Comparison of ENCODE assay signal across 8 mouse cellular contexts in the genomic region with DNA sequence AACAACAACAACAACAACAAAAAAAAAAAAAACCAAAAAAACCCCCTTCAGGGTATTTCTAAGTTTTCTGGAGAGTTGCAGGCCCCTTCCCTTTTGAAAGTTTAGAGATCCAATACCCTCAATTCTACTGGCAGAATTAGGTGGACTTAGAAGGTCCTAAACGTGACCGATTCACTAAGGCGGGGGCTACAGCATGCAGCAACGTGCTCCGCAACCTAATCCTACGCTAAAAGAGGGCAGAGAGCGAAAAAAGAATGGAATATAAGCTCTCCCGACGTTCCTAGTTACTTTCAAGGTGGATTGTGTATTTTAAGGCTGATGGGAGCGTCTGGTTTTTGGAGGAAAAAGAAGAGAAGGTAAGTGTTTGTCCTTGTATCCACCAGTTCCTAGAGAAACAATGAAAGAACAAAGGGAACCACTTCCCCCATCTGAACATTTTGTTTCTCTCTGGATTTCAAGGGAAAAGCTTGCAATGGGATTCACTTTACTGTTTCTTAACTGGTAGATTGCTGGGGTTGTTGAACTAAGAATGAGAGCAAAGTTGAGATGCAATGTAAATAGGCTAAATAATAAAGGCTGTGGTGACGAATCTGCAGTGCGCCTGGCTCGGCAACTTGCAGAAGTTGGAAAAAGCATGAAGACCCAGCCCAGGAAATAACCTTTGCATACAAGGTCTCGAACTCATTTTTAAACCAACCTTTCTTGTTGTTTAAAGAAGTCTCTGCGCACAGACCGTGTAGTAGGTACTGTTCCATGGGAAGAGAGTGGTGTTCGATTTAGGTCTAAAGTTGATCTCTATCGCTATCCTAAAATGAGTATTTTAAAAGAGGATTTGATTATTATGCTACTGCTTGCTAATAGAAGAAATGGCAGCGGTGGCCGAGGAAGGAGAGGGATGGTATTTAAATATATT. TPM values are rescaled to one million over a fixed set of nuclear protein-coding genes. Genes with fewer than 3 reads are reported as not detected.
DNase-seq lines count a peak whose midpoint lies in the region; ATAC-seq and TF ChIP-seq lines count a peak whose summit lies in the region.

A gene (plus strand): TSS at position 222 of the 913 bp plus-strand sequence.

- H3K9me3 ChIP-seq in hindbrain, embryonic 13.5 days = no peaks in the 10 kb centered on the region
- H3K9me3 ChIP-seq in limb, embryonic 11.5 days (ENCODE audit: control insufficient read depth, low read length) = no peaks in the 10 kb centered on the region
- H3K9me3 ChIP-seq in neural tube, embryonic 13.5 days = no peaks in the 10 kb centered on the region

- WGBS in hindbrain, embryonic 13.5 days = 3% methylated on average over 20 of the region's 20 CpGs
- under 1% methylated on average over 20 of the region's 20 CpGs for WGBS in limb, embryonic 11.5 days
- WGBS in neural tube, embryonic 13.5 days = 2% methylated on average over 20 of the region's 20 CpGs

- ATAC-seq in hindbrain, embryonic 13.5 days (ENCODE audit: low FRiP score) = no peak
- no peak for ATAC-seq in limb, embryonic 11.5 days (ENCODE audit: insufficient number of reproducible peaks, low FRiP score, low TSS enrichment, low read depth)
- ATAC-seq in neural tube, embryonic 13.5 days (ENCODE audit: low read depth) = no peak

- H3K4me2 ChIP-seq in hindbrain, embryonic 13.5 days = peak within 1 kb of the TSS; percentile 90
- H3K4me2 ChIP-seq in limb, embryonic 11.5 days (ENCODE audit: low read depth, severe bottlenecking) = peak within 1 kb of the TSS; percentile 82
- peak within 1 kb of the TSS; percentile 94 for H3K4me2 ChIP-seq in neural tube, embryonic 13.5 days

- TF ChIP-seq CTCF in layer of hippocampus, adult 2 months (conservative IDR thresholded peaks at IDR 0.05) = no peak

- peak within 1 kb of the TSS; percentile 97 for H3K27ac ChIP-seq in layer of hippocampus, adult 2 months
- peak within 1 kb of the TSS; percentile 100 for H3K27ac ChIP-seq in hindbrain, embryonic 13.5 days
- peak within 1 kb of the TSS; percentile 100 for H3K27ac ChIP-seq in limb, embryonic 11.5 days (replicated peaks; ENCODE audit: low read depth, low read length)
- peak within 1 kb of the TSS; percentile 100 for H3K27ac ChIP-seq in neural tube, embryonic 13.5 days (replicated peaks)

- H3K4me1 ChIP-seq in hindbrain, embryonic 13.5 days (replicated peaks) = peaks cover 39% of the 10 kb centered on the region
- H3K4me1 ChIP-seq in limb, embryonic 11.5 days (ENCODE audit: control insufficient read depth, insufficient read depth, low read length) = peaks cover 8% of the 10 kb centered on the region
- H3K4me1 ChIP-seq in neural tube, embryonic 13.5 days (replicated peaks) = peaks cover 69% of the 10 kb centered on the region

- peak within 1 kb of the TSS; percentile 70 for H3K4me3 ChIP-seq in layer of hippocampus, adult 2 months
- H3K4me3 ChIP-seq in hindbrain, embryonic 13.5 days = peak within 1 kb of the TSS; percentile 58
- peak within 1 kb of the TSS; percentile 53 for H3K4me3 ChIP-seq in limb, embryonic 11.5 days (ENCODE audit: low read depth, low read length)
- peak within 1 kb of the TSS; percentile 56 for H3K4me3 ChIP-seq in neural tube, embryonic 13.5 days

- no peaks in the 10 kb centered on the region for H3K36me3 ChIP-seq in hindbrain, embryonic 13.5 days
- H3K36me3 ChIP-seq in limb, embryonic 11.5 days (ENCODE audit: control insufficient read depth, insufficient read depth, low read length) = no peaks in the 10 kb centered on the region
- H3K36me3 ChIP-seq in neural tube, embryonic 13.5 days = no peaks in the 10 kb centered on the region

- DNase-seq in layer of hippocampus, adult 2 months (ENCODE audit: low spot score in 2 of 2) = no peak
- DNase-seq in layer of hippocampus, adult 11-12 months (ENCODE audit: low spot score) = no peak
- DNase-seq in adrenal gland, postnatal 25 days = no peak
- no peak for DNase-seq in gastrocnemius, adult 18-20 months (ENCODE audit: low spot score)
- peak; percentile 58 for DNase-seq in limb, embryonic 11.5 days (ENCODE audit: low spot score)
- DNase-seq in thymus, postnatal 4 days = no peak

- peak within 1 kb of the TSS; percentile 95 for H3K9ac ChIP-seq in hindbrain, embryonic 13.5 days
- peak within 1 kb of the TSS; percentile 95 for H3K9ac ChIP-seq in limb, embryonic 11.5 days (ENCODE audit: low read length)
- peak within 1 kb of the TSS; percentile 93 for H3K9ac ChIP-seq in neural tube, embryonic 13.5 days

- H3K27me3 ChIP-seq in hindbrain, embryonic 13.5 days = no peaks in the 10 kb centered on the region
- H3K27me3 ChIP-seq in limb, embryonic 11.5 days (ENCODE audit: control insufficient read depth, insufficient read depth, low read length) = no peaks in the 10 kb centered on the region
- H3K27me3 ChIP-seq in neural tube, embryonic 13.5 days = no peaks in the 10 kb centered on the region

RNA-seq across cellular contexts. Expression of the gene that starts here (rescaled TPM):
- 10 to 100 TPM; 63.6 to 67.6 TPM for total RNA-seq in layer of hippocampus, adult 2 months (2021)
- total RNA-seq in adrenal gland, postnatal 25 days (2021) = 59.0 and 68.1 TPM in 2 replicates
- 10 to 100 TPM; 21.8 to 23.2 TPM for total RNA-seq in gastrocnemius, adult 18-20 months (2021)
- 60.3 and 61.4 TPM in 2 replicates for polyA plus RNA-seq in hindbrain, embryonic 13.5 days (2015; fragmentation: Nextera tagmentation; extraction: Ambion mirVana)
- polyA plus RNA-seq in limb, embryonic 11.5 days (2014; fragmentation: Nextera tagmentation; extraction: Ambion mirVana) = 45.3 and 46.3 TPM in 2 replicates
- polyA plus RNA-seq in neural tube, embryonic 13.5 days (2015; fragmentation: Nextera tagmentation; extraction: Ambion mirVana) = 62.3 and 63.1 TPM in 2 replicates
